7 mouse cellular contexts compared by ENCODE assay signal in the genomic region with DNA sequence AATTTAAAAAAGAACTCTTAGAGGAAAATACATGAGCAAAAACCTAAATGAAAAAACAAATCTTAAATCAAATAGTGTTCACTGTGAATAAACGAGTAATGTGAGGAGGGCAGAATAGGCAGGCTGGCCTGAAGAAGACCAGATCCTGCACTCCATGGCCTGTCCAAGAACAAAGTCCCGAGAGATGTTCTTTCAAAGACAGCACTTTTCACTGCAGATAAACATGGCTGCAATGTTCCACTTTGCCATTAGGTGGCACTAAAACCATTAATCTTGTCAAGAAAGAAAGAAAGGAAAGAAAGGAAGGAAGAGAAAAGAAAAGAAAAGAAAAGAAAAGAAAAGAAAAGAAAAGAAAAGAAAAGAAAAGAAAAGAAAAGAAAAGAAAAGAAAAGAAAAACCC. TPM values are rescaled to one million over a fixed set of nuclear protein-coding genes. Genes with fewer than 3 reads are reported as not detected.
DNase-seq lines count a peak whose midpoint lies in the region; ATAC-seq lines count a peak whose summit lies in the region.

No protein-coding gene starts in this region.

- intact Hi-C loops in left cerebral cortex, postnatal 10 days (cut with DNase I), result loop anchor here (2.0 to 5.0 kb wide), 2 partner anchors 119 to 192 kb away; no protein-coding TSS in a partner anchor

- peak; percentile 43 for ATAC-seq in activated CD4-positive, CD25-positive, alpha-beta regulatory T cell, adult 4 months

- peak; percentile 5 for DNase-seq in ovary, adult 18-20 months (ENCODE audit: low spot score)
- no peak for DNase-seq in ovary, postnatal 10 days (ENCODE audit: low spot score)
- DNase-seq in cerebellum, postnatal 36 days, result peak; percentile 47 to 82
- peak; percentile 67 for DNase-seq in heart, postnatal 4 days
- DNase-seq in left cerebral cortex, postnatal 10 days (ENCODE audit: extremely low spot score in 1 of 2, low spot score in 2 of 2), result peak; percentile 38 to 54
- peak; percentile 49 for DNase-seq in right cerebral cortex, adult 18-20 months

RNA-seq across cellular contexts. Expression of a gene that starts 49.8 kb away (rescaled TPM):
- 100 to 1,000 TPM; 250 to 264 TPM for polyA plus RNA-seq in activated CD4-positive, CD25-positive, alpha-beta regulatory T cell, adult 4 months (2017; shearing (Covaris generic))
- 100 to 1,000 TPM; 120 to 126 TPM for total RNA-seq in heart, postnatal 4 days (2021)
- total RNA-seq in left cerebral cortex, postnatal 10 days (2021), result 100 to 1,000 TPM; 174 to 177 TPM
